Mouse (Mus musculus) CH12.LX (cell line): ENCODE data around the gene Gm8237. TPM values are rescaled to one million over a fixed set of nuclear protein-coding genes. Genes with fewer than 3 reads are reported as not detected.
"Not testable (repeated sequence)": the region's sequence is repeated elsewhere in the genome, so short reads cannot be mapped to it uniquely, and the experiment has no call there.

Source experiments
- DNase-seq: peaks from one replicate; pipeline ENCODE4 v3.0.0-alpha.2; 2013; ENCODE audit errors: extremely low read depth
- H3K27ac ChIP-seq: 2 replicates; pipeline ENCODE4 v1.5.1; 2012; ENCODE audit warnings: low read depth, mild to moderate bottlenecking, control low read depth, moderate library complexity; ENCODE audit not compliant: insufficient read depth
- H3K27me3 ChIP-seq: replicated peaks from 2 replicates; pipeline ENCODE3; 2012; ENCODE audit warnings: inconsistent platforms
- H3K36me3 ChIP-seq, 2 experiments: replicated peaks in 1 of 2; 2 replicates each; pipeline versions ENCODE3 to v1.6.1; 2012; ENCODE audit warnings: inconsistent platforms in 1 of 2, low read length in 1 of 2, mild to moderate bottlenecking in 1 of 2, mixed read lengths in 1 of 2, moderate library complexity in 1 of 2; ENCODE audit not compliant: control insufficient read depth in 1 of 2, insufficient read depth in 1 of 2
- H3K4me1 ChIP-seq, 2 experiments: 2 replicates each; pipeline ENCODE4 v1.6.1; 2012; ENCODE audit warnings: inconsistent platforms in 1 of 2, moderate library complexity in 1 of 2; ENCODE audit not compliant: insufficient read depth in 2 of 2, control insufficient read depth in 1 of 2
- H3K4me2 ChIP-seq: 2 replicates; pipeline ENCODE4 v1.6.1; 2012; ENCODE audit warnings: low read depth, mild to moderate bottlenecking, control low read depth; ENCODE audit not compliant: poor library complexity, insufficient read depth, severe bottlenecking
- H3K4me3 ChIP-seq, 3 experiments: fragments of 150-350 bp in 1 of 3; sonication (generic) in 1 of 3; replicated peaks in 1 of 3; 2 replicates each; pipeline versions ENCODE3 to v1.5.1; 2011 to 2012; ENCODE audit warnings: low read depth in 2 of 3, low read length in 2 of 3, mild to moderate bottlenecking in 2 of 3, moderate library complexity in 2 of 3, control low read depth in 1 of 3, improper control_type of control experiment in 1 of 3, inconsistent platforms in 1 of 3, mixed read lengths in 1 of 3; ENCODE audit not compliant: poor library complexity in 1 of 3
- H3K79me2 ChIP-seq: replicated peaks from 2 replicates; pipeline ENCODE4 v1.6.1; 2012; ENCODE audit warnings: mild to moderate bottlenecking, moderate library complexity; ENCODE audit not compliant: control insufficient read depth, poor library complexity, insufficient read depth, severe bottlenecking; ENCODE audit errors: extremely low read depth
- H3K9ac ChIP-seq: 2 replicates; pipeline ENCODE4 v1.6.1; 2012; ENCODE audit warnings: low read depth, mild to moderate bottlenecking, control low read depth, moderate library complexity; ENCODE audit not compliant: insufficient read depth
- H3K9me3 ChIP-seq: replicated peaks from 2 replicates; pipeline ENCODE3; 2012; ENCODE audit warnings: low read length, inconsistent platforms, mixed read lengths
- dilution Hi-C: fragments of 300-500 bp; cut with MboI; formaldehyde crosslinking; loops from 2 replicates; pipeline ENCODE4 v1.14.3; 2020; ENCODE audit warnings: low sequenced_read_pairs; ENCODE audit not compliant: extremely low pct_unique_long_range_greater_than_20kb, extremely low pct_ligation_motif_present
- in situ Hi-C: fragments of 300-500 bp; cut with MboI; formaldehyde crosslinking; loops from 3 replicates; pipeline ENCODE4 v1.14.3; 2019; ENCODE audit warnings: low sequenced_read_pairs, low pct_ligation_motif_present, low pct_unique_long_range_greater_than_20kb, mixed read lengths
- polyA plus RNA-seq: library from polyadenylated mRNA; unstranded; fragments of >175 nt; gene quantifications from 2 replicates; pipeline ENCODE4 v1.2.1, GENCODE M21; 2012; ENCODE audit warnings: low read depth; ENCODE audit not compliant: insufficient read length
- total RNA-seq, 2 experiments: library from RNA; depleted of rRNA; stranded (reverse); fragments of 300-350 nt in 1 of 2; fragments of >200 nt in 1 of 2; gene quantifications; 2 replicates each; pipeline ENCODE4 v1.2.3; 2012 to 2014

Gm8237 gene
- total and polyA plus RNA-seq, 3 experiments = not detected

DNA sequence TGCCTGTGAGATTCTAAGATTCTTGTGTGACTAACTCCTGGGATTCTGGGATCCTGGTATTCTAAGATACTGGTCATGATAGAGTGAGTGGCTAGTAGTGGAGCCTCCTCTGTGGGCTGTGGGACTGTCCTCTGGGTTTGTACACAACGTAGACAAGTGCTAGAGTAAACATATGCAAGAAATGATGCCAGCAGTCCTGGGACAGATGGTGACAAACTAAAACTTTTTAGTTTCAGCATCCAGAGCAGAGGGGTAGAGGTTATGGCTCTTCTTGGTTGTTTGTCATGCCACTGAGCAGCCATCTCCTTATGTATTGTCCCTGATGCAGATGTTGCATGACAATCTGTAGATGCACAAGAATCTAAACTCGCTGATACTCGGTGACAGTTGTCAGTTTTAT is 24.3 kb downstream of the Gm8237 start:
- H3K4me2 ChIP-seq, in situ Hi-C loops, H3K4me1 ChIP-seq, H3K27ac ChIP-seq, H3K27me3 ChIP-seq, H3K79me2 ChIP-seq, DNase-seq, H3K4me3 ChIP-seq, H3K9ac ChIP-seq, H3K36me3 ChIP-seq, H3K9me3 ChIP-seq, dilution Hi-C loops: not testable (repeated sequence)

DNA sequence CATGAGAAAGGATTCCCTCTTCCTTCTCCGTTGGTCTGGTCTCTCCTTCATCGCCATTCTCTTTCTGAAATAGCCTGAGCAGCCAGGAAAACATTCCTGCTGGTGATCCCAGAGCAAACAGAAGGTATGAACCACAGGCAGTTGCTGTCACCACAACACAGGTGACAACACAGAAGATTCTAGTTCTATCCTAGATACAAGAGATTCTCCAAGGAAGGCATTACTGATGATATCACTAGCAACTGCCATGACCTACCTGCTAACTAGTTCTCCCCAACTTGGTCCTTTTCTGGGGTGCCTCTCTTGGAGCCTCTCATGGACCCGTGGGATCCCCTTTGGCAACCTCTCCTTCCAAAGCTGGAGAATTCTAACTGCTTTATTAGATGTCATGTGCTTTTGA is 50.0 kb downstream of the Gm8237 start, which contains the start of gene Gm3424:
Gm3424 (minus strand) TSS at position 101 of the 400 bp plus-strand sequence.
- H3K9ac ChIP-seq, H3K4me2 ChIP-seq, H3K79me2 ChIP-seq, H3K4me3 ChIP-seq, dilution Hi-C loops, H3K36me3 ChIP-seq, H3K27ac ChIP-seq, H3K4me1 ChIP-seq, H3K9me3 ChIP-seq, DNase-seq, H3K27me3 ChIP-seq, in situ Hi-C loops: not testable (repeated sequence)

DNA sequence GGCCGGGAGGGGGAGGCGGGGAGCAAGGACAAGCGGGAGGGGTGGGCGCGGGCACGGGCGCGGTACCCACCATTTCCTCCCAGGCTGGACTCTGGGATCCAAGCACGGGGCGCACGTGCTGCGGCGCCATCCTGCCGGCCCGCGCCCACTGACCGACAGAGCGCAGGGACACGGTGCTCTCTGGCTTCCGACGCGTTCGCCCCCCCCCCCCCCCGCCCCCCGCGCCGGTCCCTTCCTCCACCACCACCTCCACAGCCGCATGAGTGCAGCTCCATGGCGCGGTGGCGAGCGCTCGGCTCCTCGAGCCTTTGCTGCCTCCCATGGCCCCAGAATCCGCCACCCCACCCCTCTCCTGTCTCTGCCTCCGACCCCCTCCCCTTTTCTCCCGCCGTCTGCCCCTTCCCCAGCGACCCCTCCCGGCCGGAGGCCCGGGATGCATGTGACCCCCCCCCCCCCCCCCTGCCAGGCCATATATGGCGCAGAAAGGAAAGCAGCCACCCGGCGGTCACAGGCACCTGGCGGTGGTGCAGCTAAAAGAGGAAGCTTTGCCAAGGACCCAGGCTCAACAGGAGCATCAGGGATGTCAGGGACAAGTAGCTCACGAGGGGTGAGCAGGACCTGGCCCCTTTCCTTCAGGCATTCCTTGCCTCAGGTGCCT is 67.4 kb downstream of the Gm8237 start:
- dilution Hi-C loops, H3K79me2 ChIP-seq, DNase-seq: not testable (repeated sequence)

More for the DNA sequence above, 67.4 kb downstream of the Gm8237 start:
- H3K9me3 ChIP-seq, H3K27ac ChIP-seq, in situ Hi-C loops, H3K36me3 ChIP-seq, H3K9ac ChIP-seq, H3K4me2 ChIP-seq, H3K4me3 ChIP-seq, H3K27me3 ChIP-seq, H3K4me1 ChIP-seq: not testable (repeated sequence)

Other genes with a start within 250 kb of the Gm8237 start
- not detected in 2 replicates for gene Gm8265, start 247.4 kb downstream of the Gm8237 start, total RNA-seq (2012; rRNA removed)
- gene Gm8265, start 247.4 kb downstream of the Gm8237 start, total RNA-seq (2014; rRNA removed) = not detected in 2 replicates
- gene Gm8265, start 247.4 kb downstream of the Gm8237 start, polyA plus RNA-seq = not detected in 2 replicates
- gene Gm9603, start 192.9 kb downstream of the Gm8237 start, total RNA-seq (2012; rRNA removed) = not detected in 2 replicates
- not detected in 2 replicates for gene Gm9603, start 192.9 kb downstream of the Gm8237 start, total RNA-seq (2014; rRNA removed)
- gene Gm9603, start 192.9 kb downstream of the Gm8237 start, polyA plus RNA-seq = not detected in 2 replicates
- gene Gm3373, start 138.8 kb downstream of the Gm8237 start, total RNA-seq (2012; rRNA removed) = not detected in 2 replicates
- gene Gm3373, start 138.8 kb downstream of the Gm8237 start, total RNA-seq (2014; rRNA removed) = not detected in 2 replicates
- not detected in 2 replicates for gene Gm3373, start 138.8 kb downstream of the Gm8237 start, polyA plus RNA-seq
- not detected in 2 replicates for gene Gm3383, start 72.4 kb downstream of the Gm8237 start, total RNA-seq (2012; rRNA removed)
- gene Gm3383, start 72.4 kb downstream of the Gm8237 start, total RNA-seq (2014; rRNA removed) = not detected in 2 replicates
- gene Gm3383, start 72.4 kb downstream of the Gm8237 start, polyA plus RNA-seq = not detected in 2 replicates
- gene Gm3424, start 50.1 kb downstream of the Gm8237 start, total RNA-seq (2012; rRNA removed) = not detected in 2 replicates
- gene Gm3424, start 50.1 kb downstream of the Gm8237 start, total RNA-seq (2014; rRNA removed) = not detected in 2 replicates
- not detected in 2 replicates for gene Gm3424, start 50.1 kb downstream of the Gm8237 start, polyA plus RNA-seq
- gene Gm3248, start 81.4 kb upstream of the Gm8237 start, total RNA-seq (2012; rRNA removed) = not detected in 2 replicates
- gene Gm3248, start 81.4 kb upstream of the Gm8237 start, total RNA-seq (2014; rRNA removed) = not detected in 2 replicates
- not detected in 2 replicates for gene Gm3248, start 81.4 kb upstream of the Gm8237 start, polyA plus RNA-seq
- gene Gm3453, start 98.8 kb upstream of the Gm8237 start, total RNA-seq (2012; rRNA removed) = not detected in 2 replicates
- gene Gm3453, start 98.8 kb upstream of the Gm8237 start, total RNA-seq (2014; rRNA removed) = not detected in 2 replicates
- gene Gm3453, start 98.8 kb upstream of the Gm8237 start, polyA plus RNA-seq = not detected in 2 replicates
- not detected in 2 replicates for gene Gm6337, start 177.9 kb upstream of the Gm8237 start, total RNA-seq (2012; rRNA removed)
- gene Gm6337, start 177.9 kb upstream of the Gm8237 start, total RNA-seq (2014; rRNA removed) = not detected in 2 replicates
- gene Gm6337, start 177.9 kb upstream of the Gm8237 start, polyA plus RNA-seq = not detected in 2 replicates
- gene Gm8206, start 213.6 kb upstream of the Gm8237 start, total RNA-seq (2012; rRNA removed) = not detected in 2 replicates
- gene Gm8206, start 213.6 kb upstream of the Gm8237 start, total RNA-seq (2014; rRNA removed) = not detected in 2 replicates
- not detected in 2 replicates for gene Gm8206, start 213.6 kb upstream of the Gm8237 start, polyA plus RNA-seq
- not detected in 2 replicates for gene Gm3468, start 228.3 kb upstream of the Gm8237 start, total RNA-seq (2012; rRNA removed)
- gene Gm3468, start 228.3 kb upstream of the Gm8237 start, total RNA-seq (2014; rRNA removed) = not detected in 2 replicates
- gene Gm3468, start 228.3 kb upstream of the Gm8237 start, polyA plus RNA-seq = not detected in 2 replicates
- gene Gm3476, start 245.4 kb upstream of the Gm8237 start, total RNA-seq (2012; rRNA removed) = not detected in 2 replicates
- gene Gm3476, start 245.4 kb upstream of the Gm8237 start, total RNA-seq (2014; rRNA removed) = not detected in 2 replicates
- not detected in 2 replicates for gene Gm3476, start 245.4 kb upstream of the Gm8237 start, polyA plus RNA-seq